Mouse (Mus musculus) T-helper 1 cell (primary cell): ENCODE results near the gene Nuak2.
"Not testable (repeated sequence)": the region's sequence is repeated elsewhere in the genome, so short reads cannot be mapped to it uniquely, and the experiment has no call there.

Experiments
- in situ Hi-C: fragments of 300-600 bp; cut with MboI, MseI; formaldehyde crosslinking; loops from one replicate; pipeline ENCODE4 v1.15.1; 2025; ENCODE audit warnings: high pct_unique_total_duplicates

Gene Nuak2

GRCm38 (mm10) chr1:132315889-132316624 lies at the start of gene Nuak2:
Gene Nuak2 (plus strand): TSS chr1:132316126.
- in situ Hi-C loops, result no loop called here

DNA sequence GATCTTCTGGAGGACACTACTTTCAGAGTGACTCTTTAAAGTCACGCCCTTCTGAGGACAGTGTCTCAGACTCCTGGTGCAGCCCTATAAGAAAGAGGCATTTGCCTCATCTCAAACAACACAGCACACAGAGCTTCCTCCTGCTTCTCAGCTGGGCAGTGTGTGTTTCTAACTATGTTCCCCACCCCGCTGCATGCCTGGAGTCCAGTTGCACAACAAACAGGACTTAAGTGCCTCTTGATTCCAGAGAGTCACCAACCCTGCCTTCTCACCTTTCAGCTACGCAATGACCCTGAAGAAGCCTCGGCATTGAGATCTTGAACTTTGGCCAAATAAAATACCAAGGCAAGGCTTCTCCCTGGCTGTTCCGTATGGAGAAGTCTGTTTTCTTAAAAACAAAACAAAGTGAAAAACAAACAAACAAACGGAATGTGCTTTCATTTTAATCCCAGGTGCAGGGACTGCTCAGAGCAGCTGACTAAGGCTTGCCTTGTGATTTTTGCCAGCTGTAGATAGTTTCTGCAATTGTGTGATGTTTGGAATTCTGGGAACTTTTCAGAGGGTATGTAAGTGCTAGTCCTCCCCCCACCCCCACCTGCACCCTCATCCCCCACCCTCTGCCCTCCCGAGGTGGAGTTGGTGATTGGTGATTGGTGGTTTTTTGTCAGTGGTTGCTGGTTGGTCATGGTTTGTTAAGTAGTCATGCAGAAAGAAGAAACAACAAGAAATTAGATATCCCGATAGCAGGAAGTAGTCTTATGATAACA lies 49.0 kb upstream of the Nuak2 start:
- in situ Hi-C loops, result no loop called here

GRCm38 (mm10) chr1:132267959-132268358 lies 48.0 kb upstream of the Nuak2 start:
- in situ Hi-C loops, result no loop called here

- in situ Hi-C loops, result no loop called here
Observed at GRCm38 (mm10) chr1:132268418-132269060, 47.4 kb upstream of the Nuak2 start.

DNA sequence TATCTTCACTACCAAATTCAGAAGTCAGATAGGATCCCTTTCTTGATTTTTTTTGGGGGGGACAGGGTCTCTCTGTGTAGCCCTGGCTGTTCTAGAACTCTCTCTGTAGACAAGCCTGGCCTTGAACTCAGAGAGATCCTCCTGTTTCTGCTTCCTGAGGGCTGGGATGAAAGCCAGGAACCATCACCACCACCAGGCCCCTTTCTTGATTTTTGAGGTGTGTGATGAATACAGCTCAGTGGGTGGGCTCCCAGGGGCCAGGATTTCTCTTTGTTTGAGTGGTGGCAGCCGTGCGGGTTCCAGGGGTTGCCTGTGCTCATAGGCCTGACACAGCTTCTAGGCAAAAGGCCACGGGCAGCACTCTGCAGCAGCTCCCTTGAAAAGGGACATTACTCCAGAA lies 44.7 kb upstream of the Nuak2 start:
- in situ Hi-C loops, result no loop called here

DNA sequence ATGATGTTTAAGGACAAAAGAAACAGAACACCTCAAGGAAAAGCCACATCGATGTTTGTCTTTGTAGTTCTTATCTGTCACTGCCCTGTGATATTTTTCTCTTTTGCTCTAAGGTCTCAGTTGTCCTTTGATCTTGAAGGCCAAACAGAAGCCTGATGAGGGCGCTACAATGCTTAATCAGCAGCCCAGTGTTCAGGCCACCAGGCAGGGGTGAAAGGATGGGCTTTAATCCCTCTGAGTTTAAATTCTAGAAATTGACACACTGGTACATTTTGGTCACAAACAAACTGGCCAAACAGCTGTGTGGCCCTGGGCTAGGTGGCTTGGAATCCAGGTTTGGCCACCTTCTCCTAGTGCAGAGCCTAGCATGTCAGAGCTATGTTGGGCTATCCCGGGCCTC lies 39.2 kb upstream of the Nuak2 start:
- in situ Hi-C loops, result no loop called here

- in situ Hi-C loops, result no loop called here
Observed at GRCm38 (mm10) chr1:132277124-132277523, 38.8 kb upstream of the Nuak2 start.

- in situ Hi-C loops, result not testable (repeated sequence)
Observed at GRCm38 (mm10) chr1:132280636-132281035, 35.3 kb upstream of the Nuak2 start.

DNA sequence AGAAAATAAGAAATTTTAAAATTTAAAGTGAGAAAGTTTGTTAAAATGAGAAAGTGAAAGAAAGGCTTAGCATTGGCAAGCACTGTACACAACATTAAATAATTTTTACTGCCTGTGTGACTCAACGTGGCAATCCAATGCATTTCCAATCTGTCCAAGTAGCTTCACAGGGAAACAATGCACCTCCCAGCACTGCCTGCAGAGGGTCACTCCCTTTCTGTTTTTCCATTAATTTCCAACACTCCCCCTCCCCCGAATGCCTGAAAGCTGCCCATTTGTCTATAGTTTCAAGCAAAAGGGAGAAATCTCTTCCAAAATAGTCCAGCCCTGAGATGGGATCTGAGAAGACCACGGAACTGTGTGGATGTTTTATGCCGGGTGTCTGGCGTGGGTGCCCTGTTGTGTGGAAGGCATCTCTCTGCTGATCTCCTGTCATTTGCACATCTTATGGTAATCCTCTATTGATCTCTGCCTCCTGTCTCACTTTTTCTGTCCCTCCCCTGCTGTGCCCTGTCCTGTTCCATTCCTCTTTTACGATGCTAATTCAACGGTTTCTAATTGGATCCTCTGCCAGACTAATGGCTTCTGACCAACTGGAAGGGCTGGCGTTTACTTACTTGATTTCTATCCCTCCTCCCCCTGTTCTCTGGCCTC lies 34.3 kb upstream of the Nuak2 start:
- in situ Hi-C loops, result no loop called here

DNA sequence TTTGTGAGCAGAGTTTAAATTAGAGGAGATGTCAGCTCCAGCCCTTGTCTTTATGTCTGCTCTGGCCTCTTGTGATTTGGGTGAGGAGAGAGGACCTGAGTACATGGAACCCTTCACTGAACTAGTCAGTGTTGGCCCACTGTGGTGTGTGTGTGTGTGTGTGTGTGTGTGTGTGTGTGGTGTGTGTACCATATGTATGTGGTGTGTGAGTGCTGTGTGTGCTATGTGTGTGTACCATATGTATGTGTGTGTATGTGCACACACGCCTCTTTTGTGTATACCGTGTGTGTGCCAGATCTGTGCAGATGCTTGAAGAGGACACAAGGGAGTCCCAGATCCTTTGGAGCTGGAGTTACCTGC lies 33.8 kb upstream of the Nuak2 start:
- in situ Hi-C loops, result no loop called here

DNA sequence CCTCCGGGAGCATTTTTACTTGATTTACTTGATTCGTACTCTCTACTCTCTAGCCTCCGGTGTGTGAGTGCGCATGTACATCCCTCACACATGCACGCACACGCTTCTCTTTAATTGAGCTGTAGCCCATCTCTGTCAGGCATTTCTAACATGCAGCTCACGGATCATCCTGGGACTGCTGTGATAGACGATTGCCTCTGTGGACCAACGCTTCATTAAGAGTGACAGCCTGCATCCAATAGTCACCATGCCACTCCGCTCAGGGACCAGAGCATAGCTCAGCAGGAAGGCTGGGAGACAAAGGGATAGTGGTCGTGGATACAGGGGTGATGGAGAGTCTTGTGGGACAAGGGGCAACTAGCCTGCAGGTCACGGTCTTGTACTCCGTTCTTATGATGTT lies 32.9 kb upstream of the Nuak2 start:
- in situ Hi-C loops, result no loop called here

DNA sequence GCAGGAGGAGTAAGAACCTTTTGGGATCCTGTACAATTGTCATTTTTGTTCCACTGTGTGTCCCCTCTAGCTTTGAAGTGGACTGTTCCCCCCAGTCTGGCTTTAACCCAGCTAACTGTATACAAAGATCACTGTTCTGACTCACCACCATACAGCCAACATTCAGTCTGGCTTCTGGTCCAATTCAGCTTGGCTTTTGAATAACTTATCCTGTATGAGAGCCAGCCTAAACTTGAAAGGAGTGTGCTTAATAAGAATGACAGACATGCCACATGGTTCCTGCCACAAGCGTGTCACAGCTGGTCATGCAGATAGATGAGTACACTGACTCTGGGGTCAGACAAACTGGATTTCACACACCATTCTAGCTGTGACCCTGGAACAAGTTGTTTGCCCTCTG lies 29.2 kb upstream of the Nuak2 start:
- in situ Hi-C loops, result no loop called here

GRCm38 (mm10) chr1:132287445-132287844 lies 28.5 kb upstream of the Nuak2 start:
- in situ Hi-C loops, result no loop called here

DNA sequence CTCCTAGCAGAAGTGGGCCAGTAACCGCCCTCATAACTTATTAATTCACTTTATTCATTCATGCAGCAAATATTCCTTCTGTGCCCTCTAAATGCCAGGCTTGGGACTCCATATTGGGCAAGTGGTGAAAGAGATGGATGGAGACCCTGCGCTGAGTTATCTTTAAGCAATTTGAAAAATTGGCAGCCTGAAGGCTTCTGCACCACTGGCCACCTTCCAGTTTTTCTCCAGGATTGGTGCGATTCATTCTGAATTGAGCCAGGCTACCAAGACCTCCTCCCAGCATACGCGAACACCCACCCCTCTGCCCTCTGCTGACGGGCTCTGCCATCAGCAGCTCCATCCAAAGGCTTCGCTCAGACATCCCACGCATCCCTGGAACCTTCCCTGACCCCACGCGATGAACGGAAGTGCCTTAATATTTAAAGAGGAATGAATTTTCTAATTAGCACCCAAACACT lies 27.9 kb upstream of the Nuak2 start:
- in situ Hi-C loops, result no loop called here

- in situ Hi-C loops, result no loop called here
Observed at GRCm38 (mm10) chr1:132289965-132290364, 26.0 kb upstream of the Nuak2 start.

- in situ Hi-C loops, result no loop called here
Observed at GRCm38 (mm10) chr1:132290921-132291675, 24.8 kb upstream of the Nuak2 start.

DNA sequence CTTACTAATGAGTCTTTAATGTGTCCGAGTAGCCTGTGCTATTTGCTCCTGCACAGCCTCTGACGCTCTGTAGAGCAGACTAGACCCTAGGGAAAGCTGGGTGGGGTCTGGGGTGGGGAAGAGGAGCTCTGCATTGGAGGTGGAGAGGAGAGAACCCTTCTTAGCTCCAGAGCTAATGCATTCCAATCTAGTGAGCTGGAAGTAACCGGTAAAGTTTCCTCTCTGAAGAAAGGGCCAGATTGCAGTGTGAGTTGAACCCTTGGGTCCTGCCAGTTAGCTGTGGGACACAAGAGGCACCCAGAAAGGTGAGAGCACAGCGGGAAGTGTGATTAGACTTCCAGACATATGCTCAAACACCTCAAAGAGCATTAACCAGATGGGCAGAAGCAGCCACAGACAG lies 24.2 kb upstream of the Nuak2 start:
- in situ Hi-C loops, result no loop called here

GRCm38 (mm10) chr1:132292318-132293129 lies 23.4 kb upstream of the Nuak2 start:
- in situ Hi-C loops, result no loop called here

DNA sequence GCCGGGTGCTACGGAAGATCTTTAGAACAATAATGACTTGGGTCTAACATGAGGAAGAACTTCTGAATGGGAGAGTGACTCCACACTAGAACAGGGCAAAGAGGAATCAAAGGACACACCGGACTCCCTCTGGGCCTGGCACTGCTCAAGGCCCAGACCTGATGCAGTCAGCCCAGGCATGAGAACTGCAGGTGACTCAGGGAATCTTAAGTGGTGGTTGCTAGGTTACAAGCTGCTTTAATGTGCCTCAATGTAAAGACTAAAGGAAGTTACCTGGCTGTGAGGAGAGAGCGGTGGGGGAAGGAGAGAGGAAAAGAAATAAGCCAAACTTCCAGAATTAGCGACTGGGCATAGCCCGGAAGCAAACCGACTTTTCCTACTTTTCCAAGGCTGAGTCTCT lies 20.4 kb upstream of the Nuak2 start:
- in situ Hi-C loops, result no loop called here

GRCm38 (mm10) chr1:132296051-132296450 lies 19.9 kb upstream of the Nuak2 start:
- in situ Hi-C loops, result no loop called here

DNA sequence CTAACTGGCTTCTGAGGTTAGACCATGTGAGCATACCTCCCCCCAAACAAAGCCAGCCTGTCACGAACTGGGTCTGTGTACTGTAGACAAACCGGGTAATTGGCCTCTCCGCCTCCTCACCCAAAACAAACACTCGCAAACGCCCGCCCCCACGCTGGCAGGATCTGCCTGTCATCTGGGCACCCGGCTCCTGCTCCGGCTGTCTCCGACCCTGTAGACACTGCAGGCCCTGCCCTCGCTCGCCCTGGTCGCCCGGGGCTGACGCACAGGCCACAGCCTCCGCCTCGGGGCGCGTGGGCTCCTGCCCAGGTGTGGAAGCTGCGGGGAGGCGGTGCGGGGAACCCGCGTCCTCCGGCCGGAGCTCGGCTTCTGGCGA lies 17.5 kb upstream of the Nuak2 start, which contains the start of gene Klhdc8a:
Klhdc8a (plus strand) TSS at position 202 of the 376 bp plus-strand sequence.
- in situ Hi-C loops, result no loop called here
